Mouse (Mus musculus): Measurements from ENCODE around the gene Cd99l2.
"Not testable (repeated sequence)": the region's sequence is repeated elsewhere in the genome, so short reads cannot be mapped to it uniquely, and the experiment has no call there.

Cd99l2 gene

GRCm38 (mm10) chrX:71492634-71493278 is at the start of gene Cd99l2:
Cd99l2 (minus strand) TSS chrX:71492849.
- in situ Hi-C loops (cut with MboI, MseI) = loop anchor here (10.0 kb wide), 1 partner anchor 1442 kb away; no protein-coding TSS in a partner anchor

DNA sequence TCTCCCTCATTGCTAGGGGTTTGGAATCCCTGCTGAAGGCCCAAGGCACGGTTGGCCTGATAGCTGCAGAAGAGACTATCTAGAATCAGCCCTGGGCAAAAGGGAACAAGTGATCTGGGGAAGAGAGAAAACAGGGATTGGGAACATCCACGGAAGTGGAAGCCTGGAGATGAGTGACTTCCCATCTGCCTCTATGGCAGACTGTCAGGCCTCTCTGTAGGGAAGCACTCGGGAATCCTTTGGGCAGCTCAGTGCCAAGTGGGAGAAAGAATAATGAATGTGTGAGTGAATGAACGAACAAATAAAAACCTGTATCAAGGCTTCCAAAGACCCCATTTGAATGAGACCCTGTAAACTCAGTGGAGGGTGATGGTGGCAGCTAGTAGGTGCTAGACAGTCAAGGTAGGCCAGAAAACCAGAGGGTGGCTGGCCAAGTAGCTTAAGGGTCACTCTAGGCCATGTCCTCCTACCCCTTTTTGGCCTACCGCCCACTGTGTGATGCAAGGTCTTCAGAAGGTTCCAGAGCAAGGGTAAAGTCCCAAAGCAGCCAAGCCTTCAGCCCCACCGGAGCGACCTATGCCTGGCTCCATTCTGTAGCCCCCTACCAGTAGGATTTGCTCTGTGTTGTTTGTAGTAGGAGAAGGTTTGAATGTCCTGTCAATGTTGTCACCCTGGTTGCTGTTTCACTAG is 48.3 kb upstream of the Cd99l2 start:
- in situ Hi-C loops (cut with MboI, MseI) = no loop called here

- in situ Hi-C loops (cut with MboI, MseI) = no loop called here
Measured at GRCm38 (mm10) chrX:71537791-71538190, 45.1 kb upstream of the Cd99l2 start.

- in situ Hi-C loops (cut with MboI, MseI) = no loop called here
Measured at GRCm38 (mm10) chrX:71534102-71534501, 41.5 kb upstream of the Cd99l2 start.

DNA sequence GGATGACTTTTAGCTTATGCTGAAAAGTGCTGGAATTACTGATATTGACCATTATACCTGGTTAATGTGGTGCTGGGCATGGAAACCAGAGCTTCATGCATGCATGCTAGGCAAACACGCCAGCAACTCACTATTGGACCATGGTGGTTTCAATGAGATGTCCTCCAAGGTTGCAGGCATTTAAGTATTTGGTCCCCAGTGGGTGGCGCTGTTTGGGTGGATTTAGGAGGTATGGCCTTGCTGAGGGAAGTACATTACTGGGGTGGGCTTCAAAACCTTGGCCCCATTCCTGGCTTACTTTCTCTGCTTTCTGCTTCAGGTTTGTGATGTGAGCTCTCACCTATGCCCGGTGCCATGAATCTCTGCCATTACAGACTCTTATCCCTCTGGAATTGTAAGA is 40.0 kb upstream of the Cd99l2 start:
- in situ Hi-C loops (cut with MboI, MseI) = no loop called here

- in situ Hi-C loops (cut with MboI, MseI) = no loop called here
Measured at GRCm38 (mm10) chrX:71528646-71529045, 36.0 kb upstream of the Cd99l2 start.

DNA sequence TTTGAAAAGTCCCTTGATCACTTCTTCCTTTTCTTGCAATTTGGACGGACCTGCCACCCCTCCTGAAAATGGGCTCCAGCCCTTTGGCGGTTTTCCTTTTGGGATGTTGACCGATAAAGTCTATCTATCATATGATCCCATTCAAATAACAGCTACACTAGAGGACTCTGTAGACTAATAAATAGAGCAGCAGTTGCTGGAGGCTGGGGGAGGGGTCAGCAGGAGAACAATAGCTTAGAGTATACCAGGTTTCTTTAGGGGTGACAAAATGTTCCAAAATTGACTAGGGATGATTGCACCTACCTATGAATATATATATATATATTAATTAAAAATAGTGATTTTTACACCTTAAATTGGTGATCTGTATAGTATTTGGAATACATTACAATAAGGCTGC is 35.5 kb upstream of the Cd99l2 start:
- in situ Hi-C loops (cut with MboI, MseI) = no loop called here

- in situ Hi-C loops (cut with MboI, MseI) = no loop called here
Measured at GRCm38 (mm10) chrX:71527461-71527860, 34.8 kb upstream of the Cd99l2 start.

DNA sequence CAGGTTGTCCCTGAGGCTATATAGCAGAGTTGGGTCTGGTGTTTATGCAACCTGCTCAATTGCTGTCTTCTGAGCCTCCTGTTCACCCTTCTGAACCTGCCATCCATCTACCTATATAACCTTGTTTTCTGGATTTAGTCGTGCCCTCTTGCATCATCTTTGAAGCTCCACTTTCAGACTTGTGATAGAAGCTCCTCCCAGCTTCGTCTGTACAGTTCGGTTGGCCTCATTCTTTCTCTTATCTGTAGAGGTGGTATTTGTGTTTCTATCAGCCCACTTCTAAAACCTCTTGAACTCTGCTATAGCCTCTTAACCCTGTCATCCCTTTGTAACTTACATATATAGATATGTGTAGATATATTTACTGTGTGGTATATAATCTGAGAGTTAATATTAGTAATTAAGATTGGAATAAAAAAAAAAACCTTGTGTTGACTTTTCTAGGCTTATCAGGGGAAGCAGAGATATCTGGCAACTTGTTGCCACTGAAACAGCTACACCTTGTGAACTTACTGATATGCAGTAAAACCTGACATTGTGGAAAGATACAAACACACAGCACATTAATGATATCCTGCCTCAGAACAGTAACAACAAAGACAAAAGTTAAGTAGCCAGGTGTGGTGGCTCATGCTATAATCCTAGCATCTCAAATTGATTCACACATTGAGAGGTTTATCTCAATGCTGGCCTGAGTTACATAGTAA is 33.1 kb upstream of the Cd99l2 start:
- in situ Hi-C loops (cut with MboI, MseI) = no loop called here

GRCm38 (mm10) chrX:71524310-71524709 is 31.7 kb upstream of the Cd99l2 start:
- in situ Hi-C loops (cut with MboI, MseI) = no loop called here

DNA sequence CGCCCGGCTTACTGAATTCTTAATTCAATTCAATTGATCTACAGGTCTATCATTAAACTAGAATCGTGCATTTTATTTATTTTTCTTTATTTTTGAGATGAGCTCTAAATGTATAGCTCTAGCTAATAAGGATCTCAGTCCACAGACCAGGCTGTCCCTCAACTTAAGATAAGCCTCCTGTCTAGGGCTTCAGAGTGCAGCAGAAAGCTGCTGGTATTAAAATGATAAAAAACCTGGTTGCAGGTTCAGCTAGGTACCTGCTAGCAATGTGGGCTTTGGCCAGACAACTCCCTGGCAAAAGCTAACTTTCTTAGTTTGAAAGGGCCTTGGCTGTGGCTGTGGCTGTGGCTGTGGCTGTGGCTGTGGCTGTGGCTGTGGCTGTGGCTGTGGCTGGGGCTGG is 30.2 kb upstream of the Cd99l2 start:
- in situ Hi-C loops (cut with MboI, MseI) = no loop called here

DNA sequence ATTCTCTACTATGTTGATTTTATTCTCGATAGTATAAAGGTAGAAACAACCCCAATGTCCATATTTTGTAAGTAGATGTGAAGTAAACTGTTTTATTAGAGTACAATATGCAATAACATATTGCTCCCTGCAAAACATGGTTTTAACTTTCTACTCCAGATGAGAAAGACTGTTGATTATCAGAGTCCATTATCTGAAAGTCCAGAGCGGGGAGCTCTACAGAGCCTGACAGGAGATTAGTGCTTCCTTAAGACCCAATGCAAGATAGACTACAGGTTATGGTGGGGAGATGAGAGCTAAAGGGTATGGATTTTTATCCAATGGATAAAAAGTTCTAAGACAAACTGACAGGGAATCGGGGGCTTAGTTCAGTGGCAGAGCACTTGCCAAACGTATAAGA is 26.6 kb upstream of the Cd99l2 start:
- in situ Hi-C loops (cut with MboI, MseI) = no loop called here

DNA sequence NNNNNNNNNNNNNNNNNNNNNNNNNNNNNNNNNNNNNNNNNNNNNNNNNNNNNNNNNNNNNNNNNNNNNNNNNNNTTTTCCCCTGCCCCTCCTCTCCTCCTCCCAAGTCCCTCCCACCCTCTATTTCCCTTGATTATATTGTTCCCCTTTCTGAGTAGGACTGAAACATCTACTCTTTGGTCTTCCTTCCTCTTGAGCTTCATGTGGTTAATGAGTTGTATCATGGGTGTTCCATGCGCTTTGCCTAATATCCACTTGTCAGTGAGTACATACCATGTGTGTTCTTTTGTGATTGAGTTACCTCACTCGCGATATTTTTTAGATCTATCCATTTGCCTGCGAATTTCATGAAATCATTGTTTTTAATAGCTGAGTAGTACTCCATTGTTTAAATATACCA is 13.9 kb upstream of the Cd99l2 start:
- in situ Hi-C loops (cut with MboI, MseI) = not testable (repeated sequence)

- in situ Hi-C loops (cut with MboI, MseI) = loop anchor here (10.0 kb wide), 1 partner anchor 1442 kb away; no protein-coding TSS in a partner anchor
Measured at GRCm38 (mm10) chrX:71493279-71493656, 619 bp upstream of the Cd99l2 start.

- in situ Hi-C loops (cut with MboI, MseI) = loop anchor here (10.0 kb wide), 1 partner anchor 1443 kb away; no protein-coding TSS in a partner anchor
Measured at GRCm38 (mm10) chrX:71491931-71492633, 567 bp downstream of the Cd99l2 start.

- in situ Hi-C loops (cut with MboI, MseI) = no loop called here
Measured at GRCm38 (mm10) chrX:71489353-71489752, 3.3 kb downstream of the Cd99l2 start.

DNA sequence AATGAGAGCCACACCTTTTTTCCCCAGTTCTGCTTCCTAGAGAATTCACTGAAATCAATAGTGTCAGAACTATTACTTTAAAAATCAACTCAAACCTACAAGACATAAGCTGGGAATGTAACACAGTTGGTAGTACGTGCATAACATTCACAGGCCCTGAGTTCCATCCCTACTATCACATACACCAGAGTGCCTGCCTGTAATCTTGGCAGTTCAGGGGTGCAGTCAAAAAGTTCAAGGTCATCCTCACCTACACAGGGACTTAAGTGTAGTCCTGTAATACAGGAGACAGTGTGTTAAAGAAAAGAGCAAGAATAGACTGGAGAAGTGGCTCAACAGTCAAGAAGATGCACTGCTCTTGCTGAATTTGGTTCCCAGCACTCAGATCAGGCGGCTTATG is 10.4 kb downstream of the Cd99l2 start:
- in situ Hi-C loops (cut with MboI, MseI) = no loop called here

DNA sequence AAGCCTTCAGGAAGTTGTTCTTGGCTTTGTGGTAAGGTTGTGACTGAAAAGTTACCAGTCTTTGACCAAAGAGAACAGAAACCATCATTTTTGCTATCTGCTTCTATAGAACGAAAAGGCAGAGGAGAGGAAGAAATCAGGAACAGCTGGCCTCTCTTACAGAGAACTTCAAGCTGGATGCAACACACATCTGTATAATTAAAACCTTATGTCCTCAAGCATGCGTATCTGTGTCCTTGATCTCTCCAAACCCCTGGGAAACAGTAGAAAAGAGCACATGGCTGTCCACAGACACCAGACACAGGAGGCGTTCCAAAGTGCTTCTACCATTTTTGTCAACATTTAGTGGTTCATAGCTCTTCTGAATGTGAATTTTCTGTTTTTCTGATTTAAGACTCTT is 16.7 kb downstream of the Cd99l2 start:
- in situ Hi-C loops (cut with MboI, MseI) = no loop called here

- in situ Hi-C loops (cut with MboI, MseI) = no loop called here
Measured at GRCm38 (mm10) chrX:71475497-71475896, 17.2 kb downstream of the Cd99l2 start.

DNA sequence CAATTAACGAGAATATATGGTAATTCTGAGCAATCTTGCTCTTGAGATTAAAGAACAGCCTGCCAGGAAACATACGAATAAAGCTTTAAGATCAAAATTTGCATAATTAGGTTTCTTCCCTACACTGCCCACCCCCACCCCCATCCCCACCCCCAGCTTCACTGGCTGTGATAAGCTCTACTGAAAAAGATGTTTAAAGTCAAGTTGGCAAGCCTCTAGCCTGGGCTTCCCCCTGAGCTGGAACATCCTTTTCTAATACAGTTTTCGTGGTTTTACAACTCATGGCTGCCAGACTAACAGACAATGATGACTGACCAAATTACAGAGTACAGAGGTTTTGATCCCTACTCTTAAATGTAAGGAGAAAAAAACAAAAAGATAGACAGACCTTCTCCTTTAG is 17.6 kb downstream of the Cd99l2 start:
- in situ Hi-C loops (cut with MboI, MseI) = no loop called here

- in situ Hi-C loops (cut with MboI, MseI) = no loop called here
Measured at GRCm38 (mm10) chrX:71474296-71474956, 18.2 kb downstream of the Cd99l2 start.

Measured in T-helper 2 cell (primary cell).